Mouse (Mus musculus): ENCODE data around the gene Nucb1.
"Not testable (repeated sequence)": the region's sequence is repeated elsewhere in the genome, so short reads cannot be mapped to it uniquely, and the experiment has no call there.

- not testable (repeated sequence) for TF ChIP-seq CTCF (IDR thresholded peaks at IDR 0.05; ENCODE audit: extremely low read depth, insufficient read depth, insufficient read length, insufficient replicate concordance); POLR2A (IDR thresholded peaks at IDR 0.05; ENCODE audit: low read depth, low read length)
Measured at GRCm38 (mm10) chr7:45516846-45517245, 6.6 kb upstream of the Nucb1 start.

Measured in spleen, adult 2 months (tissue).